Mouse (Mus musculus) adrenal gland, postnatal 36 days (tissue): ENCODE measurements at regions not wholly inside any gene's neighbourhood (a gene's known extent, or its start where the extent isn't known, plus 50 kb on each side); places are given as distances from the start of the nearest gene placed in this dataset.

Experiments used
- DNase-seq, 2 experiments: peaks; one replicate each; pipeline ENCODE4 v3.0.0; 2021; ENCODE audit warnings: mixed read lengths in 1 of 2

DNA sequence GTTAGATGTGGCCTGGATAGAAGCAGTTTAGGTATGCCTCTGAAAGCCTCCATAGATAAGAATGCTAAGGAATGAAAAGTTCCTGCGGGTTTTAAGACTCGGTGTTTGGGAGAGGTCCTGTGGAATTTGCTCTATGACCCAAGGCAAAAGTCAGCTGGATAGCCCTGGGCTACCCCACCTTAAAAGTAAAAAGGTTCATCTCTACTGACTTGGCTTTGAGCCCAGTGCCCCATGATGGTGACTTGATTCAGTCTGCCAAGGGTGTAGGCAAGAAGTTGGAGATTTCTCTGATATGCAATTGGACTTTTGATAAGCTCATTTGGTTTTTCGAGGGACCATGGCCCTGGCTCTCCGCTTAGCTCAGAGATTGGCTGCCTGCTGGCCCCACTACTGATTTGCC is 78.8 kb upstream of the Herc3 start:
- no peak for DNase-seq

DNA sequence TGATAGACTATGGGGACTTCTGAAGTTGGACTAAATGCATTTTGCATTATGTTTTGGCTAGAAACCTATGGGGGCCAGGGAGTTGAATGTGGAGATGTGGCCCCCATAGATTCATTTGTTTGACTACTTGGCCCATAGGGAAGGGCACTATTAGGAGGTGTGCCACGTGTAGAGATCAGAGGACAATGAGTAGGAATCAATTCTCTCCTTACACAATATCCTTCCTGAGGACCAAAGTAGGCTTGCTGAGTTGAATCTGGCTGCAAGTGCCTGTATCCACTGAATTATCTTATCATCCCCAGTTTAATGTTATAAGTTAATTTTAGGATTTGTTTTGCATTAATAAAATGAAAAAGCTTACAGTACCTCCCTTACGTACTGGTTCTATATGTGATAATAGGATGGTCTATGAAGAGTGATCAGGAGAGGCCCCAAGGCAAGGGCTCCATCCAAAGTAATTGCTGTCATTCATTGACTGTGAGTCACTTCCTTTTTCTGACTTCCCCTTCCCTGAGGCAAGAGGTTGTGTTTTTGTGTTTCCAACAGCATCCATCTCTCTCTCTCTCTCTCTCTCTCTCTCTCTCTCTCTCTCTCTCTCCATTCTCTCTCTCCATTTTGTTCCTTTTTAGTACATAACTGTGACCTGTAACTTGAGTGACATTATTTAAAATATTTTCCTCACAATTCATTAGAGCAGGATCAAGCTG is 74.8 kb upstream of the Herc3 start:
- DNase-seq: no peak

DNA sequence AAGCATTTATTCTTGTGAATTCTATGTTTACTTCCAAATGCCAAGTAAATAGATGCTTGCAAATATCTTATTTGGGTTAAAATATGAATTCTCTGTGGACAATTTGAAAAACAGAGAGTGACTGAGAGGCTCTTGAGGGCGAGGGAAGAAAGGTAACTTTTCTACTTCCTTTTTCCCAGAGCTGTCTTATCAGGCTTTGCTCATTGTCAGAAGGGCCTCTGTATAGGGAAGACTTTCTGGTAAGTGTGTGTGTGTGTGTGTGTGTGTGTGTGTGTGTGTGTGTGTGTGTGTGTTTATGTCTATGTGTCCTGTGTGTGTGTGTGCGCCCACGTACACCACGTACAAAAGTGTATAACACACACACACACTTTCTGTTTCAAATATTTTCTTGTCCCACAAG is 73.9 kb upstream of the Herc3 start:
- DNase-seq: no peak

DNA sequence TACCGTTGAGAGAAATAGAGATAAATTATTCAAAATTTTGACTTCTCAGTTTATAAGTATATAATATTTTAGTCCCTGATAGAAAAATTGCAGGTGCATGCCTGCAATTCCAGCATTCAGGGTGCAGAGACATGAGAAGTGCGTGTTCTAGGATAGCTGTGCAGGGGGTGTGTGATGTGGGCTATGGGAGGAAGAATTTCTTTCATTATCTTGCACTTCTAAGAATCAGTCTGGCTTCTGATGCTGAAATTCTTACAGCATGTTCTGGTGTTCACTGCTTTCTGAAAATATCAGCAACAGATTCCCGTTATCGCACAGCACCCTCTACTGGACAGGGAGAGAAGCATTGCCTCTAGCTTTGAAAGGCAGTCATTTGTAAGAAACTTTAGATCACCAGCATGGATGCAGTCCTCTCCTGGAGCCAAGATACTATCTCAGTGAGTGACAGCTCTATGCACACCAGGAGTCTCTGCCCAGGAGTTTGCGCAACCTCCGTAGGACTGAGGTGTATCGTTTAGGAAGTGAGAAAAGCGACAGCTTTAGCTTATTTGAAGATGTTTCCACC is 60.5 kb upstream of the Herc3 start:
- peak; percentile 59 to 78 for DNase-seq

DNA sequence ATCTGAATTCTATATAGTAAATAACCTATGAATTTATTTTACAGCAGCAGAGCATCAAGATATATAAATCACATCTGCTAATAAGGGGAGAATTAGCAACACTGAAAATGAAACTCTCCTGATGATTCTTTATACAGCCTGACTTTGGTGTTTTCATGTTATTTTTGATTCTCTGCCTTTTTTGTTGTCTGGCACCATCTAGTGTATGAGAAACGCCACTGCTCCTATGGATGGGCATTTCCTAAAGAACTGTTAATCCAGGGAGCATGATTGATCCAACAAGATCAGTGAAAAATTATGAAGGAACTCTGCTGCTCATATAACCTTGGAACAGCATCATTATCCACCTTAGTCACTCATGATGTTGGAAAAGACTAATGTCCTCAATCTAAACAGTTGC is 59.3 kb upstream of the Herc3 start:
- DNase-seq: peak; percentile 8 to 41
